Mouse (Mus musculus): ENCODE measurements at regions not wholly inside any gene's neighbourhood (a gene's known extent, or its start where the extent isn't known, plus 50 kb on each side); places are given as distances from the start of the nearest gene placed in this dataset.
A peak's percentile ranks its signal among the peaks of the same experiment; 100 is the strongest.

- Histone ChIP-seq H3K27ac (ENCODE audit: insufficient read depth, low read length) (no peak overlapping the region), H3K9me3 (replicated peaks; ENCODE audit: control insufficient read depth, insufficient read depth, low read length, poor library complexity, severe bottlenecking) (peaks cover 4% of the 10 kb centered on the region; the same call in 1 of the 2 replicates), H3K4me1 (ENCODE audit: control insufficient read depth, insufficient read depth, low read length) (no peaks in the 10 kb centered on the region), H3K27me3 (ENCODE audit: control insufficient read depth, insufficient read depth, low read length, poor library complexity, severe bottlenecking) (no peaks in the 10 kb centered on the region), H3K9ac (ENCODE audit: low read depth, poor library complexity, severe bottlenecking) (no peak overlapping the region), H3K36me3 (ENCODE audit: control insufficient read depth, insufficient read depth, low read length, poor library complexity, severe bottlenecking) (no peaks in the 10 kb centered on the region), H3K4me3 (ENCODE audit: low read depth, low read length) (no peak overlapping the region)
- TF ChIP-seq EP300 (IDR thresholded peaks at IDR 0.05; ENCODE audit: insufficient read depth, low read depth, low read length) (no peak), POLR2A (IDR thresholded peaks at IDR 0.05; ENCODE audit: insufficient read depth, low read length) (no peak), CTCF (IDR thresholded peaks at IDR 0.05; ENCODE audit: low read depth, low read length) (no peak)
Observed at GRCm38 (mm10) chr17:78023507-78024355, 176.3 kb upstream of the Crim1 start.

DNA sequence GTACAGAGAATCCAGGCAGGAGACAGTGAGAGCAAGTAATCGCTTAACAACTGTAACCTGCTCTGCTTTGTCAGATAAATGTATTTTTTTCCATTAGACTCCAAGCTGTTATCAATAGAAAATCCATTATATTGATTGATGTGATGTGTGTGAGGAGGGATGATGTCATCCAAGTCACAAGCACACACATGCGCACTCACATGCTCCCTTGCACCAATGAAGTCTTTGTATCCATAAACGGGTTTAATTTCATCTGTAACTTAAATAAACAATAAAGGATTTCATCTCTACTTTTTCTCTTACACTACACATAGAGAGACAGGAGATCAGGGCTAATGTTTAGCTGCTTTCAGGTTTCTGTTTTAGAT is 175.7 kb upstream of the Crim1 start:
- no peaks in the 10 kb centered on the region for H3K27me3 ChIP-seq (ENCODE audit: control insufficient read depth, insufficient read depth, low read length, poor library complexity, severe bottlenecking)
- H3K9ac ChIP-seq (ENCODE audit: low read depth, poor library complexity, severe bottlenecking): no peak overlapping the region
- no peaks in the 10 kb centered on the region for H3K4me1 ChIP-seq (ENCODE audit: control insufficient read depth, insufficient read depth, low read length)
- no peak overlapping the region for H3K4me3 ChIP-seq (ENCODE audit: low read depth, low read length)
- H3K9me3 ChIP-seq (replicated peaks; ENCODE audit: control insufficient read depth, insufficient read depth, low read length, poor library complexity, severe bottlenecking): peaks cover 6% of the 10 kb centered on the region; the same call in 1 of the 2 replicates
- no peak overlapping the region for H3K27ac ChIP-seq (ENCODE audit: insufficient read depth, low read length)
- H3K36me3 ChIP-seq (ENCODE audit: control insufficient read depth, insufficient read depth, low read length, poor library complexity, severe bottlenecking): no peaks in the 10 kb centered on the region
- TF ChIP-seq CTCF (IDR thresholded peaks at IDR 0.05; ENCODE audit: low read depth, low read length) (no peak), EP300 (IDR thresholded peaks at IDR 0.05; ENCODE audit: insufficient read depth, low read depth, low read length) (no peak), POLR2A (IDR thresholded peaks at IDR 0.05; ENCODE audit: insufficient read depth, low read length) (no peak)

DNA sequence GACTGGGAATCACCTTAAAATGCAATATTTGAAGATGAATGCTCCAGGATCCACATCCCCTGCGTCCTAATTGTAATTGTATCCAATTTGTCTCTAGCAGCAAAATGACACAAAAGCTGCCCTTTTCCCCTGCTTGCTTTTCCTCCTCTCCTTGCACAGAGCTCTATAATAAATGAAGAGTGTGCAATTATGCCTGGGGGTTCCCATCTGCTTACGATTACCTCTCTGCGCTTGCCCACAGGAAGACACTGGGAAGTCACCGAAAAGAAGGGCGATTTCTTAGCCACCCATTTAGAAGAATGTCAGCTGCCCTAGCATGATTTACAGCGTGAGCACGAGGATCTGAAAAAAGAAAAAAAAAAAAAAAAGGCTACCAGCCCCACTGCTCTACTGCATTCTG is 174.8 kb upstream of the Crim1 start:
- no peak overlapping the region for H3K9ac ChIP-seq (ENCODE audit: low read depth, poor library complexity, severe bottlenecking)
- no peaks in the 10 kb centered on the region for H3K27me3 ChIP-seq (ENCODE audit: control insufficient read depth, insufficient read depth, low read length, poor library complexity, severe bottlenecking)
- no peak overlapping the region for H3K4me3 ChIP-seq (ENCODE audit: low read depth, low read length)
- H3K36me3 ChIP-seq (ENCODE audit: control insufficient read depth, insufficient read depth, low read length, poor library complexity, severe bottlenecking): no peaks in the 10 kb centered on the region
- H3K9me3 ChIP-seq (replicated peaks; ENCODE audit: control insufficient read depth, insufficient read depth, low read length, poor library complexity, severe bottlenecking): peaks cover 6% of the 10 kb centered on the region; the same call in 1 of the 2 replicates
- no peak overlapping the region for H3K27ac ChIP-seq (ENCODE audit: insufficient read depth, low read length)
- no peak for TF ChIP-seq EP300 (IDR thresholded peaks at IDR 0.05; ENCODE audit: insufficient read depth, low read depth, low read length)
- no peak for TF ChIP-seq POLR2A (IDR thresholded peaks at IDR 0.05; ENCODE audit: insufficient read depth, low read length)
- no peaks in the 10 kb centered on the region for H3K4me1 ChIP-seq (ENCODE audit: control insufficient read depth, insufficient read depth, low read length)

DNA sequence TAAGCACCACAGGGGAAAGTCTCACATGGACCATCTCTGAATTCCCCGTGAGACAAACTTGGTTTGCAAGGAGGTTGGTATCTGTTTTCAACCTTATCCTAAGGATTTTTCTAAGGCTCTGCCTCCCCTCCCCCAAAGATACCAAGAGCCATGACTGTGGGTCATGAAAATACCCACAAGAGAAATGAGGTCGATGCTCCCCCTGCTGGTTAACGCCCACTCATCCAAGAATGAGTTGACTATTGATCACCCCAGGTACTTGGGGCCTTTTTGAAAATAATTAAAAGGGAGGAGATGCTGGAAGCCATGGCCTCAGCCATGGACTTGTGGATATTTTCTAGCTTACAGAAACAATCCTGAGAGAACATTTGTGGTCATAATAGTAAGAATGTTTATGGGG is 164.4 kb upstream of the Crim1 start:
- H3K27ac ChIP-seq (ENCODE audit: insufficient read depth, low read length): no peak overlapping the region
- H3K4me1 ChIP-seq (ENCODE audit: control insufficient read depth, insufficient read depth, low read length): no peaks in the 10 kb centered on the region
- no peaks in the 10 kb centered on the region for H3K27me3 ChIP-seq (ENCODE audit: control insufficient read depth, insufficient read depth, low read length, poor library complexity, severe bottlenecking)
- peaks cover 9% of the 10 kb centered on the region for H3K9me3 ChIP-seq (replicated peaks; ENCODE audit: control insufficient read depth, insufficient read depth, low read length, poor library complexity, severe bottlenecking)
- TF ChIP-seq CTCF (IDR thresholded peaks at IDR 0.05; ENCODE audit: low read depth, low read length) (no peak), EP300 (IDR thresholded peaks at IDR 0.05; ENCODE audit: insufficient read depth, low read depth, low read length) (no peak), POLR2A (IDR thresholded peaks at IDR 0.05; ENCODE audit: insufficient read depth, low read length) (no peak)
- no peak overlapping the region for H3K9ac ChIP-seq (ENCODE audit: low read depth, poor library complexity, severe bottlenecking)
- H3K36me3 ChIP-seq (ENCODE audit: control insufficient read depth, insufficient read depth, low read length, poor library complexity, severe bottlenecking): no peaks in the 10 kb centered on the region
- no peak overlapping the region for H3K4me3 ChIP-seq (ENCODE audit: low read depth, low read length)

- Histone ChIP-seq H3K36me3 (ENCODE audit: control insufficient read depth, insufficient read depth, low read length, poor library complexity, severe bottlenecking) (no peaks in the 10 kb centered on the region), H3K27me3 (ENCODE audit: control insufficient read depth, insufficient read depth, low read length, poor library complexity, severe bottlenecking) (no peaks in the 10 kb centered on the region), H3K4me1 (ENCODE audit: control insufficient read depth, insufficient read depth, low read length) (no peaks in the 10 kb centered on the region), H3K4me3 (ENCODE audit: low read depth, low read length) (no peak overlapping the region), H3K27ac (ENCODE audit: insufficient read depth, low read length) (no peak overlapping the region), H3K9me3 (replicated peaks; ENCODE audit: control insufficient read depth, insufficient read depth, low read length, poor library complexity, severe bottlenecking) (peaks cover 2% of the 10 kb centered on the region; the same call in 1 of the 2 replicates), H3K9ac (ENCODE audit: low read depth, poor library complexity, severe bottlenecking) (no peak overlapping the region)
- no peak for TF ChIP-seq POLR2A (IDR thresholded peaks at IDR 0.05; ENCODE audit: insufficient read depth, low read length)
- no peak for TF ChIP-seq CTCF (IDR thresholded peaks at IDR 0.05; ENCODE audit: low read depth, low read length)
- no peak for TF ChIP-seq EP300 (IDR thresholded peaks at IDR 0.05; ENCODE audit: insufficient read depth, low read depth, low read length)
Observed at GRCm38 (mm10) chr17:78040338-78040737, 159.7 kb upstream of the Crim1 start.

DNA sequence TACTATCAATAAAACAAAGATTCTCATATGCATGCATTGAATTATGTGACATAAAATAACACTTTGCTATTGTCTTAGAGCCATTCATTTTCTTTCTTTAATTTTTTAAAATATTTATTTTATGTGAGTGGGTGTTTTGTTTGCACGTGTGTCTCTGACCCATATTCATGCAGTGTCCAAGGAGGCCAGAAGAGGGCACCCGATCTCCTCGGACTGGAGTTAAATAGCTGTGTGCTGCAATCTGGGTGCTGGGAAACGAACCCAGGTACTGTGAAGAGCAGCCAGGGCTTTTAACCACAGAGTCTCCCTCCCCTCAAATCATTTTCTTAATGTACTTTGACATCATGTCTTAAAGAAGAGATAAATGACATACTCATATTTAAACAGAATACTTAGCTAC is 158.8 kb upstream of the Crim1 start:
- Histone ChIP-seq H3K9ac (ENCODE audit: low read depth, poor library complexity, severe bottlenecking) (no peak overlapping the region), H3K4me3 (ENCODE audit: low read depth, low read length) (no peak overlapping the region), H3K9me3 (replicated peaks; ENCODE audit: control insufficient read depth, insufficient read depth, low read length, poor library complexity, severe bottlenecking) (no peaks in the 10 kb centered on the region), H3K4me1 (ENCODE audit: control insufficient read depth, insufficient read depth, low read length) (no peaks in the 10 kb centered on the region), H3K27ac (ENCODE audit: insufficient read depth, low read length) (no peak overlapping the region), H3K36me3 (ENCODE audit: control insufficient read depth, insufficient read depth, low read length, poor library complexity, severe bottlenecking) (no peaks in the 10 kb centered on the region), H3K27me3 (ENCODE audit: control insufficient read depth, insufficient read depth, low read length, poor library complexity, severe bottlenecking) (no peaks in the 10 kb centered on the region)
- TF ChIP-seq CTCF (IDR thresholded peaks at IDR 0.05; ENCODE audit: low read depth, low read length): peak; percentile 60
- TF ChIP-seq POLR2A (IDR thresholded peaks at IDR 0.05; ENCODE audit: insufficient read depth, low read length): no peak
- no peak for TF ChIP-seq EP300 (IDR thresholded peaks at IDR 0.05; ENCODE audit: insufficient read depth, low read depth, low read length)

All from ES-Bruce4 (cell line).